Mouse (Mus musculus): ENCODE data around the gene Ipo7. TPM values are rescaled to one million over a fixed set of nuclear protein-coding genes. Genes with fewer than 3 reads are reported as not detected.
"Not testable (repeated sequence)": the region's sequence is repeated elsewhere in the genome, so short reads cannot be mapped to it uniquely, and the experiment has no call there.

The Ipo7 gene
- 35.8 and 35.9 TPM in 2 replicates for polyA plus RNA-seq (2016; fragmentation: Nextera tagmentation; extraction: Ambion mirVana)

DNA sequence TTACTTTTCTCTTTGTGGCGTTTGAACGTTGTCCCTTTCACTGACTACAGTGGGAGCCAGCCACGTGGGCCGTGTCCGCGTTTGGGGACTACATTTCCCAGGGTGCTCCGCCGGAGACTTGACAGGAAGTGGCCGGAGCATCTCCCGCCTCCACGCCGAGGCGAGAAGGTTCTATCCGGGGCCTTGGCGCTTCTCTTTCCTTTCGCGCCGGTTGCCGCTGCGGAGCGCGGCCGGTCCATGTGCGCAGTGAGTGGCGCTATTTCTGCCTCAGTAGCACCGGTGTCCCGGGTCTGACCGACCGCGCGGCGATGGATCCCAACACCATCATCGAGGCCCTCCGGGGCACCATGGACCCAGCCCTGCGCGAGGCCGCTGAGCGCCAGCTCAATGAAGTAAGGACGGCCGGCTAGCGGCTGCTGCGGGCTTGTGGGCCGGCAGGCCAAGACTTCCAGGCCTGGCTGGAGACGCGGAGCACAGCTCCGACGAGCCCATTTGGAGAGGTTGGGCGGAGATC is at the start of gene Ipo7:
Ipo7 (plus strand) TSS at position 158 of the 514 bp plus-strand sequence.
- H3K27me3 ChIP-seq (replicated peaks), result no peaks in the 10 kb centered on the region
- peak; percentile 93 for ATAC-seq
- H3K27ac ChIP-seq, result peak within 1 kb of the TSS; percentile 91
- under 1% methylated on average over 48 of the region's 48 CpGs for WGBS (ENCODE audit: insufficient replicate concordance)
- H3K4me3 ChIP-seq, result peak within 1 kb of the TSS; percentile 100
- no peaks in the 10 kb centered on the region for H3K9me3 ChIP-seq (replicated peaks)
- peak within 1 kb of the TSS; percentile 88 for H3K4me2 ChIP-seq
- peak within 1 kb of the TSS; percentile 99 for H3K9ac ChIP-seq
- peaks cover 37% of the 10 kb centered on the region for H3K4me1 ChIP-seq
- peaks cover 8% of the 10 kb centered on the region for H3K36me3 ChIP-seq

GRCm38 (mm10) chr7:109968924-109969450 is 49.1 kb upstream of the Ipo7 start:
- H3K36me3 ChIP-seq, result peaks cover 7% of the 10 kb centered on the region
- H3K4me3 ChIP-seq, result no peak overlapping the region
- no CpG with 5 or more reads among the region's 2 CpGs for WGBS (ENCODE audit: insufficient replicate concordance)
- ATAC-seq, result no peak
- H3K4me1 ChIP-seq, result no peaks in the 10 kb centered on the region; the same call in 1 of the 2 replicates
- no peaks in the 10 kb centered on the region for H3K27me3 ChIP-seq (replicated peaks)
- no peak overlapping the region for H3K9ac ChIP-seq
- H3K27ac ChIP-seq, result no peak overlapping the region
- H3K4me2 ChIP-seq, result no peak overlapping the region
- H3K9me3 ChIP-seq (replicated peaks), result no peaks in the 10 kb centered on the region

GRCm38 (mm10) chr7:109969542-109969941 is 48.5 kb upstream of the Ipo7 start:
- Histone ChIP-seq H3K9ac (no peak overlapping the region), H3K27me3 (replicated peaks) (no peaks in the 10 kb centered on the region), H3K27ac (no peak overlapping the region), H3K36me3 (peaks cover 7% of the 10 kb centered on the region), H3K9me3 (replicated peaks) (no peaks in the 10 kb centered on the region), H3K4me2 (no peak overlapping the region), H3K4me1 (no peaks in the 10 kb centered on the region; the same call in 1 of the 2 replicates), H3K4me3 (no peak overlapping the region)
- no peak for ATAC-seq

- H3K9me3 ChIP-seq (replicated peaks), result no peaks in the 10 kb centered on the region
- no peak overlapping the region for H3K27ac ChIP-seq
- no peak overlapping the region for H3K4me2 ChIP-seq
- WGBS (ENCODE audit: insufficient replicate concordance), result 85% methylated on average over 6 of the region's 6 CpGs
- H3K9ac ChIP-seq, result no peak overlapping the region
- ATAC-seq, result no peak
- H3K4me1 ChIP-seq, result no peaks in the 10 kb centered on the region
- peaks cover 58% of the 10 kb centered on the region for H3K36me3 ChIP-seq
- H3K4me3 ChIP-seq, result no peak overlapping the region
- no peaks in the 10 kb centered on the region for H3K27me3 ChIP-seq (replicated peaks)
These were observed 41.9 kb upstream of the Ipo7 start for GRCm38 (mm10) chr7:109975966-109976715.

- 70% methylated on average over 5 of the region's 5 CpGs for WGBS (ENCODE audit: insufficient replicate concordance)
- not testable (repeated sequence) for H3K9ac ChIP-seq; H3K4me2 ChIP-seq; H3K27ac ChIP-seq; ATAC-seq; H3K4me3 ChIP-seq; H3K9me3 ChIP-seq (replicated peaks); H3K4me1 ChIP-seq; H3K27me3 ChIP-seq (replicated peaks)
- H3K36me3 ChIP-seq, result peaks cover 67% of the 10 kb centered on the region
These were observed 40.9 kb upstream of the Ipo7 start for GRCm38 (mm10) chr7:109977131-109977530.

DNA sequence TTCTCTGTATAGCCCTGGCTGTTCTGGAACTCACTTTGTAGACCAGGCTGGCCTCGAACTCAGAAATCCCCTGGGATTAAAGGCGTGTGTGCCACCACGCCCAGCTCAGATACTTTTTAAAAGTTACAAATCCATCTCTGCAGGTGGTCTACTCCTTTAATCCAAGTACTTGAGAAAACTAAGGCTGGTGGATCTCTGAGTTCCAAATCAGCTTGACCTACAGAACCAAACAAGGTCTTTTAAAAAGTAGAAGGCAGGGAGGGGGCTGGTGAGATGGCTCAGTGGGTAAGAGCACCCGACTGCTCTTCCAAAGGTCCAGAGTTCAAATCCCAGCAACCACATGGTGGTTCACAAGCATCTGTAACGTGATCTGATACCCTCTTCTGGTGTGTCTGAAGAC is 33.5 kb upstream of the Ipo7 start:
- not testable (repeated sequence) for H3K27me3 ChIP-seq (replicated peaks); H3K27ac ChIP-seq; ATAC-seq; H3K9ac ChIP-seq; H3K9me3 ChIP-seq (replicated peaks)
- Histone ChIP-seq H3K36me3 (peaks cover 39% of the 10 kb centered on the region), H3K4me3 (peak overlapping the region; percentile 71; the same call in 1 of the 2 replicates), H3K4me1 (peaks cover 29% of the 10 kb centered on the region), H3K4me2 (peak overlapping the region; percentile 82)
- 77% methylated on average over 5 of the region's 5 CpGs for WGBS (ENCODE audit: insufficient replicate concordance)

- Histone ChIP-seq H3K4me3 (peak overlapping the region; percentile 71), H3K9ac (peak overlapping the region; percentile 81), H3K9me3 (replicated peaks) (no peaks in the 10 kb centered on the region), H3K36me3 (peaks cover 28% of the 10 kb centered on the region), H3K27me3 (replicated peaks) (no peaks in the 10 kb centered on the region), H3K4me1 (peaks cover 29% of the 10 kb centered on the region), H3K27ac (peak overlapping the region; percentile 86), H3K4me2 (peak overlapping the region; percentile 82)
- under 1% methylated on average over 27 of the region's 27 CpGs for WGBS (ENCODE audit: insufficient replicate concordance)
- ATAC-seq, result peak; percentile 33
These were observed 32.4 kb upstream of the Ipo7 start for GRCm38 (mm10) chr7:109985661-109986132.

DNA sequence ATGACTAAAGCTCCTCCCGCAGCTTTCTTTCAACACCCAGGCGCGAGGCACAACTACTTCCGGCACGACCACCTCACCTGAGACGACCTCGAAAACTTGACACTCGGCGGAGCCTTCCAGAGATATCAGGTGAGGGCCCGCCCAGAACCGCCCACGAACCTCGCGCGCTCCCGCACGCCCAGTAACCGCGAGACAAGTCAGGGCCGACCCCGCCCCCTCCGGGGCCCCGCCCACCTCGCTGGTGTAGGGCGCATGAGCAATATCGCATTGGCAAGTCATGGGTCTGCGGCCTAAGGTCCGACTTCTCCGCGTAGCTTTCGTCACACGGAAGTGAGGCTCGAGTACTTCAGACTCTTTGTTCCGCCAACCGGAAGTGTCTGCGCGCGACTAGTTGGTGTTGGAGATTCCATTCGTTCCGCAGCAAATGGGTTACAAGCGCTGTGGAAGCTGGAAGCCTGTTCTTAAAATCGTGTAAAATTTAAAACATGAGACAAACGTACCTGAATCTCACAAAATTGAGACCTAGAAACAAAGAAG is 31.9 kb upstream of the Ipo7 start:
- Histone ChIP-seq H3K9ac (peak overlapping the region; percentile 81), H3K36me3 (peaks cover 26% of the 10 kb centered on the region), H3K4me1 (peaks cover 29% of the 10 kb centered on the region), H3K4me2 (peak overlapping the region; percentile 82), H3K9me3 (replicated peaks) (no peaks in the 10 kb centered on the region), H3K27ac (peak overlapping the region; percentile 86), H3K27me3 (replicated peaks) (no peaks in the 10 kb centered on the region), H3K4me3 (peak overlapping the region; percentile 71)
- ATAC-seq, result peak; percentile 99
- WGBS (ENCODE audit: insufficient replicate concordance), result 1% methylated on average over 43 of the region's 43 CpGs

- not testable (repeated sequence) for H3K9me3 ChIP-seq (replicated peaks); H3K27me3 ChIP-seq (replicated peaks); ATAC-seq
- H3K9ac ChIP-seq, result peak within 1 kb of the TSS; percentile 81
- H3K36me3 ChIP-seq, result peaks cover 21% of the 10 kb centered on the region
- peak within 1 kb of the TSS; percentile 82 for H3K4me2 ChIP-seq
- 23% methylated on average over 6 of the region's 6 CpGs for WGBS (ENCODE audit: insufficient replicate concordance)
- H3K27ac ChIP-seq, result peak within 1 kb of the TSS; percentile 86
- H3K4me3 ChIP-seq, result peak within 1 kb of the TSS; percentile 71
- H3K4me1 ChIP-seq, result peaks cover 29% of the 10 kb centered on the region
These were observed 31.3 kb upstream of the Ipo7 start, which contains the start of gene Tmem41b for GRCm38 (mm10) chr7:109986775-109987174. Gene Tmem41b, minus strand, starts transcription at chr7:109986929.

DNA sequence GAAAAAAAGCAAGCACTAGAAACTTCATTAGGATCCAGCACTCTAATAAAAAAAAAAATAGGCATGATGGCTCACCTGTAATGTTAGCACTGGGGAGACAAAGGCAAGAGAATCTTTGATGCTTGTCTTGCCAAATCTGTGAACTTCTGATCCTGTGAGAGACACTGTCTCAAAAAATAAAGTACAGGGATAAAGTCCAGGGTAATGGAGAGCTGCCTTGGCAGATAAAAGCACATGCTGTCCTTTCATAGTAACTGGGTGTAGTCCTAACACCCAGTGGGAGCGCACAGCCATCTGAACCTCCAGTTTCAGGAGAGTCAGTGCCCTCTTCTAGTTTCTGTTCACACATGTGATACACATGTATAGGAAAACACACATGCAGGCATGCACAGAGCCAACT is 26.8 kb upstream of the Ipo7 start:
- no peaks in the 10 kb centered on the region for H3K27me3 ChIP-seq (replicated peaks)
- ATAC-seq, result no peak
- H3K9me3 ChIP-seq (replicated peaks), result no peaks in the 10 kb centered on the region
- peaks cover 6% of the 10 kb centered on the region for H3K4me1 ChIP-seq
- WGBS (ENCODE audit: insufficient replicate concordance), result 71% methylated on average over 1 of the region's 1 CpGs
- H3K36me3 ChIP-seq, result no peaks in the 10 kb centered on the region
- H3K4me3 ChIP-seq, result no peak overlapping the region
- no peak overlapping the region for H3K4me2 ChIP-seq
- H3K9ac ChIP-seq, result no peak overlapping the region
- H3K27ac ChIP-seq, result no peak overlapping the region

DNA sequence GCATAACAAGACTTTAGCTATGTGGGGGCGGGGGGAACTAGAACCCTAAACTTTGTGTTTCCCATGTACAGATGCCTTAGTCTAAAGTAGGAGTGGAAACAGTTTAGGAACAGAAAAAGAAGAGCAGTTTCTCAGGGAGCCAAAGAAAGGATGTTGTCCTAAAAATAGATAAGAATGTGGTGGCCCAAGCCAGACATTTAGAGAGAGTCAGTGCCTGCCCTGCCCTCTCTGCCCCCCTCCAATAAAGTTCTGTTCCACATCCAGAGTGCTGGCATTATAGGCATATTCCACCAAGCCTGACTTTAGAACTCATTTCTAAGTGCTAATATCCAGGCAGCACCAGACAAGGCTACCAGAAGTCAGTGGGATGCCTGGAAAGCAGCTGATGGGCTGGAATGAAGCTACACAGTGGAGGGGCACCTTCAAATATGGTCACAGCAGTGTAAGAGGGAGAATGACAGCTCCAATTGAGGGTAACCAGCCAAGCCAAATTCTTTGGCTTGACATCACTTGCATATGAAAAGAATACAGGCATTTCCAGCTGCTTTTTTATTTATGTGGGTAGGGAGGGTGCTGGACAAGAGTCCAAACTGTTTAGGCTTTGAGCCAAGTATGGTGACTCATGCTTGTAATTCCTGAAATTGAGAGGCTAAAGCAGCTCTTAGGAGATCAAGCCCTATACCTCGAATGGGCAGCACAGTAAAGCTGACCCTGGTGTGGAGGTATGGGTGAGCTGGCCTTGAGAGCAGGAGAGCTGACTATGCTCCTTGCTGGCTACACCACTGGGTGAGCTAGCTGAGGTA is 24.7 kb upstream of the Ipo7 start:
- no peak overlapping the region for H3K4me3 ChIP-seq
- no peaks in the 10 kb centered on the region for H3K36me3 ChIP-seq
- no peak overlapping the region for H3K27ac ChIP-seq
- ATAC-seq, result no peak
- H3K4me1 ChIP-seq, result no peaks in the 10 kb centered on the region
- H3K4me2 ChIP-seq, result no peak overlapping the region
- H3K9ac ChIP-seq, result no peak overlapping the region
- WGBS (ENCODE audit: insufficient replicate concordance), result 55% methylated on average over 2 of the region's 2 CpGs
- H3K27me3 ChIP-seq (replicated peaks), result no peaks in the 10 kb centered on the region
- no peaks in the 10 kb centered on the region for H3K9me3 ChIP-seq (replicated peaks)

All from liver, embryonic 12.5 days (tissue).